Mouse (Mus musculus): ENCODE results near the gene Tiparp. TPM values are rescaled to one million over a fixed set of nuclear protein-coding genes. Genes with fewer than 3 reads are reported as not detected.

Tiparp gene
- polyA plus RNA-seq, 2 experiments, result 8.9 to 31.4 TPM

- 2% methylated on average over 19 of the region's 19 CpGs for WGBS
- ATAC-seq (ENCODE audit: low FRiP score, low read depth) (no peak), DNase-seq (ENCODE audit: low spot score) (peak; percentile 81)
- H3K4me3 ChIP-seq (replicated peaks; ENCODE audit: low read length), result peak overlapping the region; percentile 88
- peak overlapping the region; percentile 91 for H3K4me2 ChIP-seq (replicated peaks; ENCODE audit: low read depth, low read length, severe bottlenecking)
- H3K36me3 ChIP-seq (ENCODE audit: control insufficient read depth, insufficient read depth, low read length), result no peaks in the 10 kb centered on the region
- peaks cover 6% of the 10 kb centered on the region for H3K4me1 ChIP-seq (ENCODE audit: control insufficient read depth, insufficient read depth, low read length)
- H3K27me3 ChIP-seq (ENCODE audit: control insufficient read depth, insufficient read depth, low read length), result no peaks in the 10 kb centered on the region
- peak overlapping the region; percentile 93 for H3K27ac ChIP-seq (replicated peaks; ENCODE audit: low read depth, low read length)
- no peaks in the 10 kb centered on the region for H3K9me3 ChIP-seq (ENCODE audit: control insufficient read depth, low read length)
- TF ChIP-seq POLR2A (IDR thresholded peaks at IDR 0.05; ENCODE audit: borderline replicate concordance, extremely low read depth, insufficient read depth, insufficient read length), result no peak
- H3K9ac ChIP-seq (ENCODE audit: low read depth, low read length, severe bottlenecking), result peak overlapping the region; percentile 86
Observed at GRCm38 (mm10) chr3:65529471-65530215, 1.4 kb downstream of the Tiparp start.

- ATAC-seq (ENCODE audit: low FRiP score, low read depth), result no peak
- WGBS, result 96% methylated on average over 2 of the region's 2 CpGs
- Histone ChIP-seq H3K4me2 (replicated peaks; ENCODE audit: low read depth, low read length, severe bottlenecking) (no peak overlapping the region), H3K27ac (replicated peaks; ENCODE audit: low read depth, low read length) (no peak overlapping the region), H3K9me3 (ENCODE audit: control insufficient read depth, low read length) (no peaks in the 10 kb centered on the region), H3K27me3 (ENCODE audit: control insufficient read depth, insufficient read depth, low read length) (no peaks in the 10 kb centered on the region), H3K9ac (ENCODE audit: low read depth, low read length, severe bottlenecking) (no peak overlapping the region), H3K4me1 (ENCODE audit: control insufficient read depth, insufficient read depth, low read length) (peaks cover 6% of the 10 kb centered on the region), H3K36me3 (ENCODE audit: control insufficient read depth, insufficient read depth, low read length) (no peaks in the 10 kb centered on the region), H3K4me3 (replicated peaks; ENCODE audit: low read length) (no peak overlapping the region)
- DNase-seq (ENCODE audit: low spot score), result no peak
- TF ChIP-seq POLR2A (IDR thresholded peaks at IDR 0.05; ENCODE audit: borderline replicate concordance, extremely low read depth, insufficient read depth, insufficient read length), result no peak
Observed at GRCm38 (mm10) chr3:65533014-65533413, 4.8 kb downstream of the Tiparp start.

- Histone ChIP-seq H3K4me3 (replicated peaks; ENCODE audit: low read length) (no peak overlapping the region), H3K4me1 (ENCODE audit: control insufficient read depth, insufficient read depth, low read length) (peaks cover 6% of the 10 kb centered on the region), H3K9ac (ENCODE audit: low read depth, low read length, severe bottlenecking) (no peak overlapping the region), H3K9me3 (ENCODE audit: control insufficient read depth, low read length) (no peaks in the 10 kb centered on the region), H3K27me3 (ENCODE audit: control insufficient read depth, insufficient read depth, low read length) (no peaks in the 10 kb centered on the region), H3K36me3 (ENCODE audit: control insufficient read depth, insufficient read depth, low read length) (no peaks in the 10 kb centered on the region), H3K27ac (replicated peaks; ENCODE audit: low read depth, low read length) (no peak overlapping the region), H3K4me2 (replicated peaks; ENCODE audit: low read depth, low read length, severe bottlenecking) (no peak overlapping the region)
- ATAC-seq (ENCODE audit: low FRiP score, low read depth) (no peak), DNase-seq (ENCODE audit: low spot score) (no peak)
- no peak for TF ChIP-seq POLR2A (IDR thresholded peaks at IDR 0.05; ENCODE audit: borderline replicate concordance, extremely low read depth, insufficient read depth, insufficient read length)
- 35% methylated on average over 3 of the region's 3 CpGs for WGBS
Observed at GRCm38 (mm10) chr3:65533598-65533997, 5.4 kb downstream of the Tiparp start.

- no peak for ATAC-seq (ENCODE audit: low FRiP score, low read depth)
- no peak overlapping the region for H3K4me2 ChIP-seq (replicated peaks; ENCODE audit: low read depth, low read length, severe bottlenecking)
- H3K27me3 ChIP-seq (ENCODE audit: control insufficient read depth, insufficient read depth, low read length), result no peaks in the 10 kb centered on the region
- WGBS, result 55% methylated on average over 2 of the region's 2 CpGs
- no peak for TF ChIP-seq POLR2A (IDR thresholded peaks at IDR 0.05; ENCODE audit: borderline replicate concordance, extremely low read depth, insufficient read depth, insufficient read length)
- peaks cover 6% of the 10 kb centered on the region for H3K4me1 ChIP-seq (ENCODE audit: control insufficient read depth, insufficient read depth, low read length)
- no peaks in the 10 kb centered on the region for H3K36me3 ChIP-seq (ENCODE audit: control insufficient read depth, insufficient read depth, low read length)
- no peaks in the 10 kb centered on the region for H3K9me3 ChIP-seq (ENCODE audit: control insufficient read depth, low read length)
- H3K9ac ChIP-seq (ENCODE audit: low read depth, low read length, severe bottlenecking), result no peak overlapping the region
- DNase-seq (ENCODE audit: low spot score), result no peak
- H3K4me3 ChIP-seq (replicated peaks; ENCODE audit: low read length), result no peak overlapping the region
- H3K27ac ChIP-seq (replicated peaks; ENCODE audit: low read depth, low read length), result no peak overlapping the region
Observed at GRCm38 (mm10) chr3:65534488-65534887, 6.3 kb downstream of the Tiparp start.

- Histone ChIP-seq H3K27ac (replicated peaks; ENCODE audit: low read depth, low read length) (no peak overlapping the region), H3K9ac (ENCODE audit: low read depth, low read length, severe bottlenecking) (no peak overlapping the region), H3K4me1 (ENCODE audit: control insufficient read depth, insufficient read depth, low read length) (peaks cover 3% of the 10 kb centered on the region), H3K4me3 (replicated peaks; ENCODE audit: low read length) (no peak overlapping the region), H3K36me3 (ENCODE audit: control insufficient read depth, insufficient read depth, low read length) (no peaks in the 10 kb centered on the region), H3K4me2 (replicated peaks; ENCODE audit: low read depth, low read length, severe bottlenecking) (no peak overlapping the region), H3K27me3 (ENCODE audit: control insufficient read depth, insufficient read depth, low read length) (no peaks in the 10 kb centered on the region), H3K9me3 (ENCODE audit: control insufficient read depth, low read length) (no peaks in the 10 kb centered on the region)
- ATAC-seq (ENCODE audit: low FRiP score, low read depth), result no peak
- DNase-seq (ENCODE audit: low spot score), result no peak
- no peak for TF ChIP-seq POLR2A (IDR thresholded peaks at IDR 0.05; ENCODE audit: borderline replicate concordance, extremely low read depth, insufficient read depth, insufficient read length)
Observed at GRCm38 (mm10) chr3:65535087-65535761, 7.0 kb downstream of the Tiparp start.
